Mouse (Mus musculus) testis, adult 2 months (tissue): ENCODE measurements around the gene Spata5. TPM values are rescaled to one million over a fixed set of nuclear protein-coding genes. Genes with fewer than 3 reads are reported as not detected.

Source experiments
- H3K27ac ChIP-seq: fragments of 200-500 bp; 2 replicates; pipeline ENCODE4 v1.5.1; 2012; ENCODE audit warnings: low read depth, low read length; ENCODE audit not compliant: control insufficient read depth, insufficient read depth
- H3K27me3 ChIP-seq: fragments of 200-500 bp; 2 replicates; pipeline ENCODE4 v1.6.1; 2012; ENCODE audit warnings: mild to moderate bottlenecking, low read length, moderate library complexity; ENCODE audit not compliant: control insufficient read depth, insufficient read depth
- H3K36me3 ChIP-seq: fragments of 200-500 bp; 2 replicates; pipeline ENCODE4 v1.6.1; 2012; ENCODE audit warnings: mild to moderate bottlenecking, low read length; ENCODE audit not compliant: control insufficient read depth, insufficient read depth
- H3K4me1 ChIP-seq: fragments of 200-500 bp; 2 replicates; pipeline ENCODE4 v1.6.1; 2012; ENCODE audit warnings: low read length; ENCODE audit not compliant: control insufficient read depth, insufficient read depth
- H3K4me3 ChIP-seq: fragments of 200-500 bp; 2 replicates; pipeline ENCODE4 v1.5.1; 2012; ENCODE audit warnings: low read depth, mild to moderate bottlenecking, low read length, moderate library complexity, mixed read lengths; ENCODE audit not compliant: control insufficient read depth
- CTCF ChIP-seq: fragments of 200-500 bp; IDR thresholded peaks from 2 replicates; pipeline ENCODE4 v1.5.1; 2012; ENCODE audit warnings: low read depth, mild to moderate bottlenecking, inconsistent platforms, low read length, moderate library complexity; ENCODE audit not compliant: control insufficient read depth, insufficient read depth, insufficient replicate concordance
- POLR2A ChIP-seq: fragments of 200-500 bp; IDR thresholded peaks from 2 replicates; pipeline ENCODE4 v1.6.1; 2012; ENCODE audit warnings: low read depth, mild to moderate bottlenecking, inconsistent platforms, low read length, moderate library complexity; ENCODE audit not compliant: control insufficient read depth
- polyA plus RNA-seq: library from polyadenylated mRNA; depleted of rRNA; stranded (reverse); fragments of >200 nt; gene quantifications from 2 replicates; pipeline ENCODE4 v1.2.3, GENCODE M21; 2012; rRNA removed

Gene Spata5
- polyA plus RNA-seq: 14.2 and 16.3 TPM in 2 replicates

DNA sequence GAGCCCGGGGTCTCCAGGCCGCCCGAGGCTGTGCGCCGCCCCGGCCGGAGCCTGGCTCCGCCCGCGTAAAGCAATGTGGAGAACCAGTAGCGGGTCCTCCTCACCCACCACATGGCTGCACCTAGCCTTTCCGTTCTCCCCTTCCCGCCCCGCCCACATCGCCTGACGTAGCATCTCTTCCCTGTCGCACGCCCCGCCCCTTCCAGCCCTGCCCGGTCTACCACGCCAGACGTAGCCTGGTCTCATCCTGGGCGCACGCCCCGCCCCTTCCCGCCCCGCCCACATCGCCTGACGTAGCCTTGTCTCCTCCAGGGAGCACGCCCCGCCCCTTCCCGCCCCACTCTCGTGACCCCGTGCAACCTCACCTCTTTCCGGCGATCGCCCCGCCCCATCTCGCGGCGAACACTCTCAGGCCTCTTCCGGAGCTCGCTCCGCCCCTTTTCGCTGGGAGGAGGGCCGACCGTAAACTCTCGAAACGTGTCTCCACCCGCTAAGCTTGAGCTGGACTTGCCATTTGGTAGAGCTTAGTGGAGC lies at the start of gene Spata5:
Gene Spata5 (plus strand): TSS at position 439 of the 534 bp plus-strand sequence.
- TF ChIP-seq POLR2A: peak; percentile 79
- TF ChIP-seq CTCF: 0 out of 2 replicates have a peak, but pooled peaks have one; percentile 12
- peak within 1 kb of the TSS; percentile 97 for H3K4me3 ChIP-seq

DNA sequence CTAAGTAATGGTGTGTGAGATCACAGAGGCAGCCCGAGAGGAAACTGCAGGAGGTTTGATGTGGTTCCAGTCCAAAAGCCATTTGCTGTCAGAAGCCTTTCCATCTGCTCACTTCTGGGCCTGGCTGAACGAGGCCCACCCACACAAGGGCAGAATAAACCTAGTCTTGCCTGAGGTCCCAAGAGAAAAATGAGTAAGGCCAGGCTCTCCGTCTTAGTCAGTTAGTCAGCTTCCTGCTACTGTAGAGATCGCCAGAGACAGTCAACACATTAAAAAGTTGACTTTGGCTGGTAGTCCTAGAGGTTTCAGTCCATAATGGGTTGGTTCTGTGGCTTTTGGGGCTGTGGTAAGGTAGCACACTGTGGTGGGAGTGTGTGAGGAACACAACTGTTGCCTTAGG lies 49.3 kb upstream of the Spata5 start:
- TF ChIP-seq POLR2A (no peak), CTCF (no peak)
- Histone ChIP-seq H3K27ac (no peak overlapping the region), H3K4me3 (no peak overlapping the region), H3K27me3 (no peaks in the 10 kb centered on the region), H3K4me1 (no peaks in the 10 kb centered on the region; the same call in 1 of the 2 replicates), H3K36me3 (no peaks in the 10 kb centered on the region)

More for the DNA sequence above, at the start of gene Spata5:
- Histone ChIP-seq H3K36me3 (no peaks in the 10 kb centered on the region), H3K27me3 (no peaks in the 10 kb centered on the region), H3K27ac (peak within 1 kb of the TSS; percentile 97), H3K4me1 (0 out of 2 replicates have a peak, but pooled peaks cover 2% of the 10 kb centered on the region)

DNA sequence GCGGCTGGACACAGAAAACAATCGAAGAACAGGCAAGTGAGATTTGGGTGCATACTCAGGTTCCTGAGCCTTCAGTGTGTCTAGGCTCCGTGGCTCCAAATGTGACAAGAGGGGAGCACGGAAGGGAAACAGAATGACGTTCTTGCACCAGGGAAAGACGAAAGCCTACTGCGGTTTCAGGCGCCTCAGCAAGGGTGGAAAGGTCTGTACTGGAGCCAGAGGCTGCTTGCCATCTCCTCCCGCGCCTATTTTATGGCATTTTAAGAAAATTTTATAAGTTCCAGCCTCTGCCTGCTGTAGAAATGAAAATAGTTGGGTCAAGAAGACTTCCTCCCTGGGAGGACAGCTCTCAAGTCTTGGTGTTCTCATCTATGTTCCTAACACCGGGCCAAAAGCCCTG lies 46.0 kb upstream of the Spata5 start:
- no peak for TF ChIP-seq POLR2A
- no peak for TF ChIP-seq CTCF
- Histone ChIP-seq H3K4me3 (no peak overlapping the region), H3K36me3 (no peaks in the 10 kb centered on the region), H3K27me3 (no peaks in the 10 kb centered on the region), H3K4me1 (0 out of 2 replicates have a peak, but pooled peaks cover 3% of the 10 kb centered on the region), H3K27ac (peak overlapping the region; percentile 42)

DNA sequence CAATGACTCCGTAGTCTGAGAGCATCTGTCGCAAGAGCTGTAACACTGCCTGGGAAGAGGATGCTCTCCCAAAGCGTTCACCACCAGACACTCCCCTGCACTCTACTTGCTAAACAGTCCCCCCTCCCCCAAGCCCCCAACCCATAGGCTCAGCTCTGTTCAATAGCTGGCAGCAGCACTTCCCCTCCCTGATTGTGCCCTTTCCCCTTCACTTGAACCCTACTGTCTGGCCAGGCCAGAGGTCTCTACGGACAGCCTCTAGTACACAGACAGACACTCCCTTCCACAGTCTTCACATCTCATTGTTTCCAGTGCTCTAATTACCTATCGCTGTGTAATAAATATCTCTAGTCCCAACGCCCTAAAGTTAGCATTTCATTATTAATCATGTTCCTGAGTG lies 41.8 kb upstream of the Spata5 start:
- Histone ChIP-seq H3K36me3 (no peaks in the 10 kb centered on the region), H3K27me3 (no peaks in the 10 kb centered on the region), H3K4me3 (no peak overlapping the region), H3K27ac (peak overlapping the region; percentile 63), H3K4me1 (peaks cover 3% of the 10 kb centered on the region; the same call in 1 of the 2 replicates)
- TF ChIP-seq CTCF: no peak
- no peak for TF ChIP-seq POLR2A

DNA sequence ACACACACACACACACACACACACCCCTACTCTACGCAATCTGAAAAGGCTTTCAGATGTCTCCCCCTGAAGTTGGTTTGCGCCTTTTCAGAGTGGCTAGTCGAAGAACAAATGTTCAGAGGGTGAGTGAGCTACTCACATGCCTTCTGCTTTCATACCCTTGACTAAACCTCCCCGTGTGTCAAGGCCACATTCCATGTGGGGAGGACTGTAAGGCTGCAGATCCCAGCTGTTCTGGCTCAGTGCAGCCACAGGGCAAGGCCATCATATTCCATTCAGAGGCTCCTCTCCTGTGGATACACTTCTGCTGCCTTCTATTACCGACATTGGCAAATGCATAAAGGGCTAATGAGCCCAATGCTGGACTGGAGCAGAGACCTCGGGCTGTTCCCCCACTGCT lies 41.3 kb upstream of the Spata5 start:
- H3K27ac ChIP-seq: peak overlapping the region; percentile 42; the same call in 1 of the 2 replicates

DNA sequence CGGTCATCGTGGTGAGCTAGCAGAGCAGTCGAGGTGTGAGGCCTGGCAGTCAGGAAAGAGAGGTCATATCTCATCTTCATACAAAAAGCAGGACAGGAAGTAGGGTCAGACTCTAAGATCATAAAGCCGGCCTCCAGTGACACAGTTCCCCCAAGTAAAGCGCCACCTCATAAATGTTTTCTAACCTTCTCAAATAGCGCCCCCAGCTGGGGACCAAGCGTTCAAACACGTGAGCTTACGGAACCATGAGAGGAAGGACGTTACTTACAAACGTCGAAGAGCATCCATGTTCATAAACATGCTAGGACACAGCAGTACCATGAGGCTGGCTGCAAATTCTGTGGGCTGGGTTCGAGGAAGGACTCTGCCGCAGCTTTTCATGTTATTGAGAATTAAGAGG lies 40.5 kb upstream of the Spata5 start:
- Histone ChIP-seq H3K36me3 (no peaks in the 10 kb centered on the region), H3K4me3 (no peak overlapping the region), H3K27me3 (no peaks in the 10 kb centered on the region), H3K27ac (peak overlapping the region; percentile 58), H3K4me1 (peaks cover 3% of the 10 kb centered on the region; the same call in 1 of the 2 replicates)
- TF ChIP-seq CTCF: 0 out of 2 replicates have a peak, but pooled peaks have one; percentile 3
- TF ChIP-seq POLR2A: no peak

More for the DNA sequence above, 41.3 kb upstream of the Spata5 start:
- Histone ChIP-seq H3K27me3 (no peaks in the 10 kb centered on the region), H3K4me1 (peaks cover 3% of the 10 kb centered on the region; the same call in 1 of the 2 replicates), H3K36me3 (no peaks in the 10 kb centered on the region), H3K4me3 (no peak overlapping the region)
- TF ChIP-seq CTCF (no peak), POLR2A (no peak)

DNA sequence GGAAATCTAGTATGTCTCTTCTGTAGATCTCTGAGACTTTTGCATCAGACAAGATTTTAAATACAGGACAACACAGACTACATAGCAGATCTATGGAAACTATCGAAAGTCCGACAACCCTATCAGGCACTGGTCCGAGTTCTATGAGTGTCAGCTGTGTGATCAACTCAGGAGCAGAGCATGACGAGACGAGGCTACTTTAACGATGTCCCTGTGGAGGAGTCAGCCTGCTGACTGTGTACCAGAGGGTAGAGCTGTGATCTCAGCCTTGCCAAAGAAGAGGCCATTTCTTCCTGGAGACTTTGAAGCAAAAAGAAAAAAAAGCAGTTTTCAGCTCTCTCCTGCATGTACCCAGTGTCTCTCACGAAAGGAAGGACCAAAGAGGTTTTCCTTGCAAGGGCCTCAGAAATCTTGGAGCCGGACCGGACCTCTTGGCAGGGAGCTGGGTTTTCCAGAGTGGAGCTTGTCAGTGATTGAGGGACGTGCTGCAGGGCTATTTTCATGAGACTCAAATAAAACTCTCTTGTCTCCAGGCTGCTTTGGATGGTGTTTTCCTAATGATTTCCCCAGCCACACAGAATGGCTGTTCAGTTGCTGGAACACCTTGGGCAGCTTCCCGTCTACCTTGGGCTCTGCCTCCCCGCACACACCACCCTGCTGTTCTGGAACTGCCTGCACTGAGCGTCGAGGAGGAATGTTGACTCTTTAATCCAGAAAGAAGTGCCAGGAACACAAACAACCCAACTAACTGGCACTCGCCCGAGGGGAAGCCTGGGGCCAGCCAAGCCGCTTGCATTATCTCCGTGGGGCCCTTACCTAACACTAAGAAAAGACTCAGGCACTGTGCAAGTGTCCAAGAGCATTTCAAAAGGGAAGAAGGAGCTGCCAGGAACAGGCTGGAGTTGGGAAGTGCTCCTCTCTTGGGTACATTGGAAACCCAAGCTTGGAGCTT lies 39.5 kb upstream of the Spata5 start:
- H3K4me3 ChIP-seq: no peak overlapping the region
- H3K27ac ChIP-seq: peak overlapping the region; percentile 63
- no peaks in the 10 kb centered on the region for H3K27me3 ChIP-seq
- no peaks in the 10 kb centered on the region for H3K36me3 ChIP-seq
- peaks cover 3% of the 10 kb centered on the region; the same call in 1 of the 2 replicates for H3K4me1 ChIP-seq
- TF ChIP-seq CTCF: no peak
- TF ChIP-seq POLR2A: no peak; the same call in 1 of the 2 replicates
